Mouse (Mus musculus) neural tube, embryonic 12.5 days (tissue): ENCODE measurements around the gene Tnfaip8l3. TPM values are rescaled to one million over a fixed set of nuclear protein-coding genes. Genes with fewer than 3 reads are reported as not detected.
"Not testable (repeated sequence)": the region's sequence is repeated elsewhere in the genome, so short reads cannot be mapped to it uniquely, and the experiment has no call there.

Experiments
- ATAC-seq: fragments of 200-750 bp; cut with Nextera tagmentation; 2 replicates; pipeline ENCODE4 v1.8.0; 2017; ENCODE audit warnings: low read depth, mild to moderate bottlenecking, moderate TSS enrichment, moderate library complexity; ENCODE audit not compliant: low FRiP score
- H3K27ac ChIP-seq: fragments of 300-500 bp; sonication (generic); 2 replicates; pipeline ENCODE4 v1.5.1; 2016
- H3K27me3 ChIP-seq: fragments of 300-500 bp; sonication (generic); replicated peaks from 2 replicates; pipeline ENCODE4 v1.6.1; 2016; ENCODE audit warnings: mild to moderate bottlenecking
- H3K36me3 ChIP-seq: fragments of 300-500 bp; sonication (generic); 2 replicates; pipeline ENCODE4 v1.6.1; 2016; ENCODE audit warnings: mild to moderate bottlenecking
- H3K4me1 ChIP-seq: fragments of 300-500 bp; sonication (generic); 2 replicates; pipeline ENCODE4 v1.6.1; 2016
- H3K4me2 ChIP-seq: fragments of 300-500 bp; sonication (generic); replicated peaks from 2 replicates; pipeline ENCODE4 v1.6.1; 2016; ENCODE audit warnings: mild to moderate bottlenecking
- H3K4me3 ChIP-seq: fragments of 300-500 bp; sonication (generic); 2 replicates; pipeline ENCODE4 v1.5.1; 2016
- H3K9ac ChIP-seq: fragments of 300-500 bp; sonication (generic); 2 replicates; pipeline ENCODE4 v1.6.1; 2016; ENCODE audit warnings: mild to moderate bottlenecking
- H3K9me3 ChIP-seq: fragments of 300-500 bp; sonication (generic); 2 replicates; pipeline ENCODE4 v1.6.1; 2016; ENCODE audit warnings: mild to moderate bottlenecking
- WGBS: fragments of 180-500 bp; shearing (Covaris S2); methylation state at CpG from one replicate; pipeline ENCODE4 v1.1.7; 2016; 5-methylcytosine and 5-hydroxymethylcytosine counted together
- polyA plus RNA-seq: library from polyadenylated mRNA; unstranded; fragments of >200 nt; fragmentation: Nextera tagmentation; extraction: Ambion mirVana; gene quantifications from 2 replicates; pipeline ENCODE4 v1.2.1, GENCODE M21; 2016

Gene Tnfaip8l3
- polyA plus RNA-seq, 1 experiment from 2014 or later = 0.48 TPM

DNA sequence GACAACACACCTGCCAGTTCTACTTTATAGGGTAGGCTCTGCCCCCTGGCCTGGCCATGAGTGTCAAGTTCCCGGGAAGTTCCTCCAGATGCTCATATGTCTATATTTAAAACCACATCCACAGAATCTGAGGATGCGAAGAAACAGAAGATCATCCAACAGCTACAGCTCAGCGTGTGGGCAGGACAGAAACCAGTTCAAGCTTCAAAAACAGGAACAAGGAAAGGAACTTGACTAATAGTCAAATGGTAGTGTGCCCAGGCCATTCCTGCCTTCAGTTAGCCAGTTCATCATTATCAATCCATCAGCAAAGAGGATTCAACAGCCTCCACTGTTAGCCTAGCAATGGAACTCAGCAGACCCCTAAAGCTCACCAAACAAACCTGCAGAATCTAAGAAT lies 4.5 kb downstream of the Tnfaip8l3 start:
- H3K4me3 ChIP-seq = no peak overlapping the region
- peaks cover 18% of the 10 kb centered on the region for H3K27me3 ChIP-seq
- no peak overlapping the region for H3K27ac ChIP-seq
- ATAC-seq = no peak
- no peak overlapping the region for H3K4me2 ChIP-seq
- no peaks in the 10 kb centered on the region for H3K9me3 ChIP-seq
- 88% methylated on average over 3 of the region's 3 CpGs for WGBS
- no peaks in the 10 kb centered on the region for H3K36me3 ChIP-seq
- peaks cover 11% of the 10 kb centered on the region for H3K4me1 ChIP-seq
- H3K9ac ChIP-seq = no peak overlapping the region

DNA sequence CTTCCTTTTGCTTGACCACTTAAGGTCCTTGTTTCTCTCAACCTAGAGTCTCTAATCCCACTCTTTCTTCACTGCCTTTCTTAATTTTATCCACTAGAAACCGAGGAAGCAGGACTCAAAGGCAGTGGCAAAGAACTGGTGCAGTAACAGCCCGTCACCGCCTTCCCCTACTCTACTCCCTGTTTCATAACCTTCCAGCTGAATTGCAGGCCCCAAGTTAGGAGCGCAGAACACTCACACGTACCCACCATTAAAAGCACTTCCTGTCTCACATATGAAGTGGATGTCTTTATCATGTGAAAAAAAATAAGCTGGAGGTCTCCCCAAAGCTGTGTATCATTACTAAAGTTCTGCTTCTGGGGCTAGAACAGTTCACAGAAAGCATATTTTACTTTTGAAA lies 6.5 kb downstream of the Tnfaip8l3 start:
- 76% methylated on average over 5 of the region's 5 CpGs for WGBS

DNA sequence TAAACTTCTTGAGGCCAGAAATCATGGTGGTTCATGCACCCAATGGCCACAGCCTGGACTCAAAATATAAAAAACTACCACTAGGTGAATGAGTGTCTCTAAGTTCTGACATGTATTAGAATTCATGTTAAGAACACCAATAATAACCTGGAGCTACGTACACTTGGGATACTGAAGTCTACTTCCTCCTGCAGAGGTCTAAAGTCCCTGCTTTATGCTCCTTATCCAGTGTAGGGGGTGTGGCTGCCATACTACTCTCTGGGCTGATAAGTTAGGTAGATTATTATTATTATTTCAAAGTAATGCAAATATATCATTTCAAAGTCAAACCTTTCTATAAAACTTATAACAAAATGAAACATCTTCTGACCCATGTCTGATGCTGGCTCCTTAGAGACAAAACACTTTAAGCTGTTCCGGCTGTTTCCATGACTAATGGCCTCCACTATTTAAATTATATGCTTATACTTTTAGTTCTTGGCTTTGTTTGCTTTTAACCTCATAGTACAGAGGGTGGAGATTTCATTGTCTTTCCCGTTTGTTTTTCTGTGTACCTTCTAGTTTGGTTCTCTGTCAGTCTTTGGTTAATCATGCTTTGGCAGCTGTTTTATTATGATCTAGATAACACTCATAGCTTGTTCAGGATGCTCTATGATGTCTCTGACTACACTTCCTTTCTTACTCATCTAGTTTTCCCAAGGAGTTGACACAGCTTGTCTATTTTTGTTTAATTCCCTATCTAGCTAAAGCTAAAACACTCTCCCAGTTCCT lies 16.7 kb downstream of the Tnfaip8l3 start:
- no peak for ATAC-seq
- no peaks in the 10 kb centered on the region for H3K9me3 ChIP-seq
- no peaks in the 10 kb centered on the region for H3K4me1 ChIP-seq
- no peaks in the 10 kb centered on the region for H3K27me3 ChIP-seq
- no peak overlapping the region for H3K4me3 ChIP-seq
- H3K36me3 ChIP-seq = no peaks in the 10 kb centered on the region
- WGBS = 84% methylated on average over 3 of the region's 3 CpGs
- no peak overlapping the region for H3K27ac ChIP-seq
- H3K4me2 ChIP-seq = no peak overlapping the region
- no peak overlapping the region for H3K9ac ChIP-seq

More for the DNA sequence above, 6.5 kb downstream of the Tnfaip8l3 start:
- Histone ChIP-seq H3K4me3 (no peak overlapping the region), H3K9me3 (no peaks in the 10 kb centered on the region), H3K9ac (no peak overlapping the region), H3K4me1 (no peaks in the 10 kb centered on the region), H3K4me2 (no peak overlapping the region), H3K36me3 (no peaks in the 10 kb centered on the region), H3K27me3 (0 out of 2 replicates have a peak, but pooled peaks cover 3% of the 10 kb centered on the region), H3K27ac (no peak overlapping the region)
- ATAC-seq = no peak

DNA sequence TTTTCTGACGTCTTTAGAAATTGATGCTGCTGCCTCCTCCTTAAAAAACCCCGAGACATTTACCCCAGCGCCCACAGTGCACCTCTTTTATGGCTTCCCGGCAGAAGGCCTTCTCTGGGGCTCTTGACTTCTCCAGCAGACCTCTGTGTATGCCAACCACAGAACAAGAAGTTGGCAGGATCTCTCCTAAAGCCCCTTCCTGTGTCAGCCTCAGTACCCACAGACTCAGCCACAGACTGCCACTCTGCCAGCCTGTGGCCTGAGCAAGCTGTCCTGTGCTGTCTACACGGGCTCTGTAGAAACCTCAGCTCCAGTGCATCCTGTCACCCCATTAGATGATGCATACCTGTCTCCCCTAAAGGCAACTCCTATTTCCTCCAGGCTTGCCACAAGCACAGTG lies 19.2 kb downstream of the Tnfaip8l3 start:
- 78% methylated on average over 5 of the region's 5 CpGs for WGBS
- no peaks in the 10 kb centered on the region for H3K4me1 ChIP-seq
- no peak overlapping the region for H3K9ac ChIP-seq
- H3K4me3 ChIP-seq = no peak overlapping the region
- H3K27ac ChIP-seq = no peak overlapping the region
- no peaks in the 10 kb centered on the region for H3K27me3 ChIP-seq
- no peaks in the 10 kb centered on the region for H3K36me3 ChIP-seq
- ATAC-seq = no peak
- no peak overlapping the region for H3K4me2 ChIP-seq
- no peaks in the 10 kb centered on the region for H3K9me3 ChIP-seq

DNA sequence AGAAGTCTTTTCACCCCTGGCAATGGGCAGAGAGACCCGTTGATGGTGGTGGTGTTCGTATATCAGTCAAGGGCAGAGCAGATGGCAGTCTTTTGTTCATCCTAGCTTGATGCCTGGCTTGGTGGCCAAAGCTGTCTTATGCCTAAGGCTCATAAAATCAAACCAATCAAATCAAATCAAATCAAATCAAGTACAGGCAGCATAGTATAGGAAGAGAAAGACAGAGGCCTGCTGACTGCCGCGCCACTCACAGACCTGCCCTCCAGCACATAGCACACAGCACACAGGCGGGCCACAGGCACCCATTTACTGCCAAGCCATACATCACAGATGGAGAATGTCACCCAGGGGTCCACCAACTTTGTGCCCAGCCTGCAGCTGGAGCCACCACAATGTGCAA lies 25.1 kb downstream of the Tnfaip8l3 start:
- no peak for ATAC-seq
- Histone ChIP-seq H3K27ac (no peak overlapping the region), H3K9ac (no peak overlapping the region), H3K4me3 (no peak overlapping the region), H3K36me3 (no peaks in the 10 kb centered on the region), H3K4me1 (no peaks in the 10 kb centered on the region), H3K4me2 (no peak overlapping the region), H3K9me3 (no peaks in the 10 kb centered on the region), H3K27me3 (no peaks in the 10 kb centered on the region)
- WGBS = 77% methylated on average over 5 of the region's 5 CpGs

DNA sequence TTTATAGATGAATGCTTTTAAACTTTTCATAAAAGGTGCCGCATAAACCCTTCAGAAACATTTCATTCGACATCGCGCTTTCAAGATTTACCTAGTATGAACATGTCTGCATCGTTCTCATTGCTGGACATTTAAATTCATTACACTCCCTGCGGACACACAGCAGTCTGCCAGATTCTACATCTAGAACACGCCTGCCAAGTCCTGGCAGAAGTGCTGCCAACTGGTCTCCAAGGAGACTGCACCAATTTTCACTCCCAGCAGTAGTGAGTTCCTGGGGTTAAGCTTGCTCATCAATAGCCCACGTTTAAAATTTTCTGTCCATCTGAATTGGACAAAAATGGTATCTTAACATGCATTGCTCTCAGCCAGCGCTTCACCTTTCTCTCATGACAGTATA lies 30.5 kb downstream of the Tnfaip8l3 start:
- Histone ChIP-seq H3K4me3 (no peak overlapping the region), H3K9ac (no peak overlapping the region), H3K27ac (no peak overlapping the region), H3K36me3 (no peaks in the 10 kb centered on the region), H3K4me1 (no peaks in the 10 kb centered on the region), H3K4me2 (no peak overlapping the region), H3K27me3 (no peaks in the 10 kb centered on the region), H3K9me3 (no peaks in the 10 kb centered on the region)
- ATAC-seq = no peak
- WGBS = 65% methylated on average over 9 of the region's 9 CpGs

DNA sequence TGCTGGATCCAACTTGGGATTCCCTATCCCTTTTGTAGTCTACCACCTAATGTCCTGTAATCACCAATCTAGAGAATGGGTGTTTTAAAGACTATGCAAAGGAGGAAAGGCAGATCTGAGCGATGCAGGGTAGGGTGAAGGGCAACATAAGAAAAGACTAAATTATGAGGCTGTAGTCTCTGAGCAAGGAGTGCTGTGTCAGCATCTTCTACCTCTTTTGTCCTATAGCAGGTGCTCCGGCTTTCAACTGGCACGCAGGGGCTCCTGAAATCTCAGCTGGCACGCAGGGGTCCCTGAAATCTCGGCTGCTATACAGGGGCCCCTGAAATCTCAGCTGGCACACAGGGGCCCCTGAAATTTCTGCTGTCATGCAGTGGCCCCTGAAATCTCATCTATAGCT lies 33.5 kb downstream of the Tnfaip8l3 start:
- Histone ChIP-seq H3K36me3 (no peaks in the 10 kb centered on the region), H3K9ac (no peak overlapping the region), H3K27ac (no peak overlapping the region), H3K4me1 (no peaks in the 10 kb centered on the region), H3K9me3 (no peaks in the 10 kb centered on the region), H3K27me3 (no peaks in the 10 kb centered on the region), H3K4me2 (no peak overlapping the region), H3K4me3 (no peak overlapping the region)
- 76% methylated on average over 5 of the region's 5 CpGs for WGBS
- ATAC-seq = no peak

DNA sequence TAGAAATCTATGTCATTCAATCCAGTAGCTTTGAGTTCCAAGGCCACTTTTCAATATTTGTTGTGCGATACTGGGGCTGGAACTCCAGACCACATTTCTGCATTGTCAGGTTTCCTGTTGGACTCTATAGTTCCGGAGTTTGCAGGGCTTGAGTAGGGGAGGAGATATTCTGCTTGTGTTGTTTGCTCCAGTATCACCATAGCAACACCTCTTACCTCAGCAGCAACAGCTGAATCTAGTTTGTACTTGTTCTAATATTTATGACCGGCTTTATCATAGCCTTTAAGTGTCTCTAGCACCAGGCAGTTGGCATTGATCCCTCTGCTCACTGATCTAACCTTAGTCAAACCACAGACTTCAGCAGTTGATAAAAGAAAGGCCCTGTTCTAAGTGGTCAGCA lies 45.4 kb downstream of the Tnfaip8l3 start:
- no peak overlapping the region for H3K4me2 ChIP-seq
- 85% methylated on average over 3 of the region's 3 CpGs for WGBS
- H3K27me3 ChIP-seq = no peaks in the 10 kb centered on the region
- ATAC-seq = no peak
- no peak overlapping the region for H3K4me3 ChIP-seq
- no peak overlapping the region for H3K27ac ChIP-seq
- H3K9me3 ChIP-seq = no peaks in the 10 kb centered on the region
- H3K4me1 ChIP-seq = no peaks in the 10 kb centered on the region
- no peak overlapping the region for H3K9ac ChIP-seq
- no peaks in the 10 kb centered on the region for H3K36me3 ChIP-seq

DNA sequence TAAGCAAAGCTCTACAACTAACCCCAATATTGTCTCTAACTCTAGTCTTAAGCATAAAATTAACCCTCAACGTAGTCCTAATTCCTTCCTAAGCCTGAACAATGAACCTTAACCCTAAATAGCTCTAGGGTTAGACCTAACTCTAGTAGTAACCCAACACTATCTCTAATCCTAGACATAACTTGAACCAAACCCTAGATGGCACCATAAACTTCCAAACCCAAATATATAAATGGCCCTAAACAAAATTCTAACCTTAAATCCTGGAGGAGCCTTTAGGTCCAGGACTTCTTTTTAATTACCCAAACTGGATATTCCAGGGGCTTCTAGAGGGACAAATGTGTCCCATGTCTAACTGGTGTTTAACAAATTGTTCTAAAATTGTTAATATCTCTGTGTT lies 73.7 kb downstream of the Tnfaip8l3 start:
- Histone ChIP-seq H3K4me3 (no peak overlapping the region), H3K4me2 (no peak overlapping the region), H3K9me3 (no peaks in the 10 kb centered on the region), H3K9ac (no peak overlapping the region), H3K4me1 (no peaks in the 10 kb centered on the region), H3K36me3 (no peaks in the 10 kb centered on the region), H3K27me3 (no peaks in the 10 kb centered on the region), H3K27ac (no peak overlapping the region)
- 77% methylated on average over 1 of the region's 1 CpGs for WGBS
- no peak for ATAC-seq

DNA sequence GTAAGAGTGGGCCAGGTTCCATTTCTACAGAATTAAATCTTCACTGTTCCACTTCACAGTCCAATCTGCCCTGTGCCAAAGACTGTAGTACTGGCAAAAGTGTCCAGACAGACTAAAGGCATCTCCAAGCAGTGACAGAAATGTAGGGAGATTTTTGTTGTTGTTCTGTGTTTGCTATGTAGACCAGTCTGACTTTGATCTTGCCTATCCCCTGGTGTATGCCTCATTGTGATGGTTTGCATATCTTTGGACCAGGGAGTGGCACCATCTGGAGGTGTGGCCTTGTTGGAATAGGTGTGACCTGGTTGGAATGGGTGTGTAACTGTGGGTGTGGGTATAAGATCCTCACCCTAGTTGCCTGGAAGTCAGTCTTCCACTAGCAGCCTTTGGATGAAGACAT lies 75.6 kb downstream of the Tnfaip8l3 start:
- not testable (repeated sequence) for H3K4me3 ChIP-seq, H3K36me3 ChIP-seq, ATAC-seq, H3K4me2 ChIP-seq, H3K27ac ChIP-seq, H3K4me1 ChIP-seq, H3K9ac ChIP-seq, H3K9me3 ChIP-seq, H3K27me3 ChIP-seq

DNA sequence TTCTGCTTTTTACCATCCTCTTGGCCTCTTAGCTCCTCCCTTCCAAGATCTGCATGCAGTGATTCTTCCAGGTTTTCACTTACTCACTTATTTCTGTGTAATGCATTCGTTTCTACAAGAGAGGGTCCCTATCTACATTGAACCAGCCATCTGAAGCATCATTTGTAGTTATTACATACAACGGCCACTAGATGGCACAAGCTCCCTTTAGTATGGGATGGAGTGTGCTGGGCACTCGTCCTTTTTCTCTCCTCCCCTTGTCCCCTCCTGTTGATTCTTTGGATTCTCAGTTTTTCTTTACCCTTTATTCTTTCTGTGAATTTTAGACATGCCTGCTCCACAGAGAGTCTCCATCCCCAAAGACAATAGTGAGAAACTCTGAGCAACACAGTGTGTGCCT lies 77.3 kb downstream of the Tnfaip8l3 start:
- no peak overlapping the region for H3K4me3 ChIP-seq
- no peak overlapping the region for H3K9ac ChIP-seq
- 7% methylated on average over 3 of the region's 3 CpGs for WGBS
- H3K4me1 ChIP-seq = no peaks in the 10 kb centered on the region
- 0 out of 2 replicates have a peak, but pooled peaks have one; percentile 61 for ATAC-seq
- H3K27me3 ChIP-seq = no peaks in the 10 kb centered on the region
- H3K27ac ChIP-seq = no peak overlapping the region
- H3K36me3 ChIP-seq = no peaks in the 10 kb centered on the region
- no peaks in the 10 kb centered on the region for H3K9me3 ChIP-seq
- no peak overlapping the region for H3K4me2 ChIP-seq

DNA sequence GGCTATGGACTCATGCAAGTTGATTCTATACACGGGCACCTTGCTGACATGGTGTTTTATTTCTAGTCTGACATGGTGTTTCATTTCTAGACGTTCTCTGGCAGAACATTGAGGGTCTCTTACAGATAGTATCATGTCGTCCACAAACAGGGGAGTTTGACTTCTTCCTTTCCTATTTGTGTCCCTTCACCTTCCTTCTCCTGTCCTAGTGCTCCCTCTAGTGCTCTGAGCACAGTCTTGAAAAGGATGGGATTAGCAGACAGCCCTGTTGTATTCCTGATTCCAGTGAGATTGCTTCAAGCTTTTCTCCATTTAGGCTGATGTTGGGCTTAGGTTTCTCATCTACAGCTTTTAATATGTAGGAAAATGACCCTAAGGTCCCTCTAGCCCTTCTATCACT lies 81.2 kb downstream of the Tnfaip8l3 start:
- Histone ChIP-seq H3K4me3 (no peak overlapping the region), H3K4me2 (no peak overlapping the region), H3K9me3 (no peaks in the 10 kb centered on the region), H3K4me1 (no peaks in the 10 kb centered on the region), H3K36me3 (no peaks in the 10 kb centered on the region), H3K27ac (no peak overlapping the region), H3K27me3 (no peaks in the 10 kb centered on the region), H3K9ac (no peak overlapping the region)
- no peak for ATAC-seq
- 49% methylated on average over 3 of the region's 3 CpGs for WGBS

DNA sequence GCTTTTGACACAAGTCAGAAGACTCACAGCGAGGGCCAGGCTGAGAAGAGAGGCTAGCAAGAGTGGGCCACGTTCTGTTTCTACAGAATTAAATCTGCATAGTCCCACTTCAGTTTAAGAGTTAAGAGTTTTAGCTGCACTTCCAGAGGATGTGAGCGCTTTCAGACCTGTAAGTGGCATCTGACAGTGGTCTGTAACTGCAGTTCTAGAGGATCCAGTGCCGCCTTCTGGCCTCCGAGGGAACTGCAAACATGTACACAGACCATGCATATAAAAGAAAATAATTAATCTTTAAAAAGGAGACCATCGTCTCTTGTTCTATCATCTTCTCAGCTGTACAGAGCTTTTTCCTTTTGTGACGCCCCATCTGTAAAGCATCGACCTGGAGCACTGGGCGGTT lies 83.3 kb downstream of the Tnfaip8l3 start:
- Histone ChIP-seq H3K9ac (no peak overlapping the region), H3K4me2 (no peak overlapping the region), H3K36me3 (no peaks in the 10 kb centered on the region), H3K9me3 (no peaks in the 10 kb centered on the region), H3K4me3 (no peak overlapping the region), H3K27ac (no peak overlapping the region), H3K27me3 (no peaks in the 10 kb centered on the region), H3K4me1 (no peaks in the 10 kb centered on the region)
- WGBS = 38% methylated on average over 9 of the region's 9 CpGs
- ATAC-seq = no peak; the same call in 1 of the 2 replicates
